Mouse (Mus musculus) brain, embryonic 18.5 days (tissue): Measurements from ENCODE around the gene Wdcp.
"Not testable (repeated sequence)": the region's sequence is repeated elsewhere in the genome, so short reads cannot be mapped to it uniquely, and the experiment has no call there.

Experiments used
- DNase-seq: peaks from one replicate; pipeline ENCODE4 v3.0.0-alpha.2; 2012; ENCODE audit warnings: low read depth, low spot score

Wdcp gene

DNA sequence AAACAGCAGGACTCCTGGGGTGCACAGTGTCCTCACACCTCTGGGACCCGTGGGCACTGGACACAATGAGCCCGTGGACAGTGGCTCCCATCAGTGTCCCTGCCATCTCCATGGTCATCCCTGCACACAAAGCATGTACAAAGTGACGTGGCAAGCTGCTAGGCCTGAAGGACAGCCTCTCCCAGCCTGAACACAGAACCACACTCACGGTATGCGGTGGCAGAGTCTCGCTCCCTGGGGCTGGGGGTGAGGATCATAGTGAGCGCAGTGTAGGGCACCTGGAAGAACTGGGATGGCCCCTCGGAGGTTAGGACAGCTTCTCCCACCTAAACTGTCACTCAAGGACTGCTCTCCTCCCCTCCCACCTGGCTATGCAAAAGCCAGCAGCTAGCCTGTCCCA, 25.8 kb downstream of the Wdcp start:
- no peak for DNase-seq

- DNase-seq = no peak
Observed at GRCm38 (mm10) chr12:4871260-4871659, 28.2 kb downstream of the Wdcp start.

DNA sequence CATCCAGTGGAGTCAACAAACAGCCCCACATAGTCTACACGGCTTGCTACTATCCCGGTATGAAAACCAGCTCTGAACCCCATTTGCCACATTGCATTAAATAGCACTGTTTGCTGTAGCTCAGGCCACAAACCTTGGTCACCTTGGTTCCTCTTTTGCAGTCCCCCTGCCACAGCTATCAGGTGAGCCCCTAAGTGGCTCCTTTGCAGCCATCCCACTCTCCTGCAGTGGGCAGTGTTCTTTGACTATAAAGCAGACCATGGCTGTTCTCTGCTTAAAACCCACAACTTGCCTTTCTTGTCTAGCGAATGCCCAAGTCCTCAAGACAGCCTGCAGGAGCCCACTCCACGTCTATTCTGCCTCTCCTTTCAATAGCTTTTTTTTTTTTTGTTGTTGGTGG, 29.2 kb downstream of the Wdcp start:
- no peak for DNase-seq

DNA sequence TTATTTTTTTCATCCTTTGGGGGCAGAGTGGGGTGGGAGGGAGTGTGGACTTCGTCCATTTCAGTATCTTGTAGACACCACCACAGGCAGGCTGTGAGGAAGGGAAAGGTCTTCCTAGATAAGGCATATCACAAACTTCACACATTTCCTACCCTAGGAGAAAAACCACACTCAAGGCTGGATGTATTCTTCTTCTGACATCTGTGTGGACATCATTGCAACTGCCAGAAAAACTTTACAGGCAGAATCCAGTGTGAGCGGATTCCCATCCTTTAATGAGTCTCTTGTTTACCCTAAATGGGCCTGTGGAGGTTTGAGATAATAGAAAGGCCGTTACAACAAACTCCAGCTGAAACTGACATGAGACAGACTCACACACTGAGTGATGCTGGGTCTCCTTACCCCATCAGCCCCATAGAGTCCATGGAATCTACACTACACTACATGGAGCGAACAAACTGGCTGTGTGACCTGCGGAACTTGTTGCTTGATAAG, 29.9 kb downstream of the Wdcp start:
- DNase-seq = no peak

DNA sequence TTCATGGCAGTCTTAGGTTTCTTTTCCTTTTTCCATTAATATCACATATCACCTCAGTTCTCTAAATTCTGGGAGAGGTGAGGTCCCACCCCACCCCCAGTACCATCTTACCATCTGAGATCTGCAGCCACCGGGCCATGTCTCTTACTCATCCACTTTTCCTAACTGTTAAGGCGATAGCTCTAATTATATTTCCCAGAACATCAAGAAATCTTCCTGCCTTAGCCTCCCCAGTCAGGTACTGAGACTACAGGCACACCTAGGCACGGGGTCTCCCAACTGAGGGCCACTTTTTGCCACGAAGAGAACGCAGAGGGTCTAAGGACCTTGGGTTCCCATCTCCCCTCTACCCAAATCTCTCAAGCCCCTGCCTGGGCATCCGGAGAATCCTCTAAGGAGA, 30.4 kb downstream of the Wdcp start:
- no peak for DNase-seq

DNA sequence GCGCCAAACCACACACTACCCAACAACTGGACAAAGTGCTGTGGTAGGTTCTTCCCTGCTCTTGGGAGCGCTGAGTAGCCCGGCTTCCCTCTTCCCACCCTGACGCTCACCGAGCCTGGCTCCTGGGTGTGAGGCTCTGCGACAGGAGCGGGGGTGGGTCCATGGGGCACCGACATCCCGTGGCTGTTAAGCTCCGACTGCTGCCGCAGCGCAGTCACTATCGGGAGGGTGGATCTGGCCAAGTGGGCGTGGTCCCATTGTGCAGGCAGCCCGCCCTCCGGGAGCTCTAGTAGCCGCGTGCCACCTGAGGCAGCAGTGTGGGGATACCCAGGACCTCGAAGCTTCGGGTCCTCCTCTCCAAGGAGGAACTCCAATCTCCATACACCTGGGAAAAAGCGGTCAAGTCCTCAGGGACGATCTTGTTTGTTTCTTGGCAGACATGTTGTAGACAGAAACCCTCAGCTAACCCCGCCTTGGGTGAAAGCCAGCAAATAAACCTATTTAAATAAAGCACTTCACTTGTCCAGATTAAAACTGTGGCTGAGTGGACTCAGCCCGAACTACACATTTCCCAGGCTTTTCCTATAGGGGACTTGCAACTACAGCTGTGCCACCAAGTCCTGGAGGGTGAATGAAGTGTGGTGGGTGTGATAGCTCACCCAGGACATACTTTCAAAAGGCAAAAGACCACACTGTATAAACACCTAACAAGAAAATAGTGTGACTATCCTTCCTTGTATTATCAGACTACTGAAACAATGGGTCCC, 31.2 kb downstream of the Wdcp start, which contains the start of gene Mfsd2b:
Gene Mfsd2b (minus strand): TSS at position 199 of the 767 bp plus-strand sequence.
- peak; percentile 3 for DNase-seq

DNA sequence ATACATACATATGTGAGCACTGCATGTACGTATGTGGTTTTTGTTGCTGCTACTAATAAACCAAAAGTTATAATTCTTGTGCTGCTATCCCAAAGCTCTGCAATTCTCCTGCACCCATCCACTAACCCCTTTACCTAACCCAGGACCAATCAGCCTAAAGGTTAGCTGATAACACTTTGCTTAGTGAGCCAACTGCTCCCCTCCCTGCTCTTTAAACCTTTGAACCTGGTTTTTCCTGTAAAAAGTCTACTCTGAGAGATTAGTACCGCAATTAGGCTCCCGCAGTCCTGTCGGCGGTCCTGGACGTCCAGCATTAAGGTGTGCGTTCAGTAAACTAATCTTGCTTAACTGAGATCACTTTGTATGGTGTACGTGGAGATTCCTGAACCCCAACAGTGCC, 32.5 kb downstream of the Wdcp start:
- DNase-seq = no peak

DNA sequence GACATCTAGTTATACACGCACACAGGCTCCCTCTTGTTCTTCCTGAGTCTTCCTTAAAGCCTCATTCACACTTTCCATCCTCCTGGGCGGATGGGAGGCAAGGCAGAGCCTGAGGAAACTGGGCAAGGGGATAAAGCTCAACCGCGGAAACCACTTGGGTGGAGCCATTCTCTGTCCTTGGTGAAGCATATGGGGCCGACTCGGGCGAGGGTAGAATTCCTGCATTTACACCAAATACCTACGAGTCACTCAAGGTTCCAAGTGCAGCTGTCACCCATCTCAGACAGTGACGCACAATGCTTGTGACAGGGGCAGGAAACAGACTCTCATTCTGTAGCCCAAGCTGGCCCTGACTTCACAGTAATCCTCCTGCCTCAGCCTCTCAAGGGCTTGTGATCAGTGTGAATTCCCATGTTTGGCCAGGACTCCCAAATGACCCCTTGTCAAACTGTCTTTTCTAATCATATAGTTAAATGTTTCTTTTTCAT, 35.2 kb downstream of the Wdcp start:
- DNase-seq = no peak

GRCm38 (mm10) chr12:4879048-4879447, 35.9 kb downstream of the Wdcp start:
- DNase-seq = no peak

GRCm38 (mm10) chr12:4882086-4882485, 39.0 kb downstream of the Wdcp start:
- DNase-seq = no peak

DNA sequence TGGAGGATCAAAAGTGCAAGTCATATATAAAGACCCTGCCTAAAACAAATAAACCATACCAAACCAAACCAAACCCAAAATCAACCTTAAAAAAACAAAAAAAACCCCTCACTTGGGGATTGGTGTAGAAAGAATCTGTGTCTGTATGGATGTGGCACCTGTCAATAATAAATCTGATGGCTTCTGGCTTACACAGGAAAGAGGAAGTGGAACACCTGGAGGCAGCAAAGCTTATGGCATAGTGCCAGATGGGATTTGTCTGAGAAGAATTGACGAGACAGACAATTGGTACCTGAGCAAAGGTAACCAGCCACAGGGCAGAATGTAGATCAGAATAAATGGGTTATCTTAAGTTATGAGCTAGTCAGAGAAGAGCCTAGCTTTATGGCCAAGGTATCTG, 42.0 kb downstream of the Wdcp start:
- no peak for DNase-seq

DNA sequence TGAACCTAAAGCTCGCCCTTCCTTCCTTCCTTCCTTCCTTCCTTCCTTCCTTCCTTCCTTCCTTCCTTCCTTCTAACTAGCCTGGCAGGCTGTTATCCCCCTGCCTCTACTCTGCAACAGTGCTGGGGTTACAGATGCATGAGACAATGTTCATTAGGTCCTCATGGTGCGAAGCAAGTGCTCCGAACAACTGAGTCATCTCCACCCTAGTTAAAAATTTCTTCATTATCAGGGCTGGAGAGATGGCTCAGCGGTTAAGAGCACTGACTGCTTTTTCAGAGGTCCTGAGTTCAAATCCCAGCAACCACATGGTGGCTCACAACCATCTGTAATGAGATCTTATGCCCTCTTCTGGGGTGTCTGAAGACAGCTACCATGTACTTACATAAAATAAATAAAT, 43.5 kb downstream of the Wdcp start:
- not testable (repeated sequence) for DNase-seq

DNA sequence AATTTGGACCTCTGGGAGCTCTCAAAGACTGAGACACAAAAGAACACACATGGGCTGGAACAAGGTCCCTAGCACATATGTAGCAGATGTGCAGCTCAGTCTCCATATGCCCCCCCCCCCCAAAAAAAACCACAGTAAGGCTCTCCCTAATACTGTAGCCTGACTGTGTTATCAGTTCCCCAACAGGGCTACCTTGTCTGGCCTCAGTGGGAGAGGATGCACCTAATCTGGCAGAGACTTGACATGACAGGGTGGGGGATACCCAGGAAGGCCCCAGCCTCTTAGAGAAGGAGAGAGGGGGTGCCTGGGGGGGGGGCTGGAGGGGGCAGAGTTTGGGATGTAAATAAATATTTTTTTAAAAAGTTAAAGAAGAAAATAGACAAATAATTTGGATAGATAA, 45.6 kb downstream of the Wdcp start:
- no peak for DNase-seq

DNA sequence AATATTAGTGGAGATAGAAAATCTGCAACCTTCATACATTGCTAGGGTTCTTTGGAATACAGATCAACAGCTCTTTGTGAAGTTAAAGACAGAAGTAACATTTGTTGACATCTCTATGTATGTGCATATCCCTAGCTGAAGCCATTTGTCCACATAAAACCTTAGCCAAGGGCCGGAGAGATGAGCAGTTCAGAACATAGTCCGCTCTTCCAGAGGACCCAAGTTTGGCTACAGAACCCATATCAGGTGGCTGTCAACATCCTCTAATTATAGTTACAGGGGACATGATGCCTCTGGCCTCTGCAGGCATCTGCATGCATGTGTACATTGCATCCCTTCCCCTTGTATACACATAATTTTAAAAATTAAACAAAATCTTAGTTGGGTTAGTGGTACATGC, 46.1 kb downstream of the Wdcp start:
- DNase-seq = no peak

- DNase-seq = no peak
Observed at GRCm38 (mm10) chr12:4889891-4890290, 46.8 kb downstream of the Wdcp start.

DNA sequence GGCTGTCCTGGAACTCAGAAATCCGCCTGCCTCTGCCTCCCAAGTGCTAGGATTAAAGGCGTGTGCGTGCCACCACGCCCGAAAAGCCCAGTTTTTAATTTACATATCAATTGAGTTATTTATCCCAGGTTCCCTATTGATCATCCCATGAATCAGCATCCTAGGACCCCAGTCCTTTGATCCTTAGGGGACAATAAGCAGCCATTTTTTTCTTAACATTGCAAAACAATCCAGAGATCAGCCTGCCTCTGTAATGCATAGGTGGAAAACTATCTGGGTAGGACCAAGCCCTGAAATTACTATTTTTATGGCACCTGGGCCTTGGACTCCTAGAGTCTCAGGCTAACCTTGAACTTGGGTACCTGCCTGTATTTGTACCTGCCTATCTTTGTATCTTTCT, 54.9 kb downstream of the Wdcp start:
- DNase-seq = no peak

- no peak for DNase-seq
Observed at GRCm38 (mm10) chr12:4905946-4906345, 62.8 kb downstream of the Wdcp start.

DNA sequence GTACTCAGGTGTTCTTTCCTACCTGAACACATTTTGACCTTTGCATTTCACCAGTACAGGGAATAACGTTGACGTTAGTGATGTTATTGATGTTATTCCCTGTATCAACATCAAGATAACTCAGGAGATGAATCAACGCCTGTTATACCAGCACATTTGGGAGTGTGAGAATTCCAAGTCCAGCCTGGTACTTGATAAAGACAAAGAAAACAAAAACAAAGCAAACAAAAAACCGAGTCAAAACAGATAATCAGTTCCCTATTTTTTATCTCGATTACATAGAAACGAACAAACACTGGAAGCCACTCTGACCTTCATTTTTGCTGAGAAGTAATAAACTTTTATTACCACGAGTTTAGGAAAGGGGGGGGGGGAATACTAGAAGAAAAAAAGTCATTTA, 63.4 kb downstream of the Wdcp start:
- no peak for DNase-seq

- peak; percentile 80 for DNase-seq
Observed at GRCm38 (mm10) chr12:4906951-4907906, 64.1 kb downstream of the Wdcp start, which contains the start of gene Ubxn2a. TSS of gene Ubxn2a (minus strand) at chr12:4907705.

- DNase-seq = no peak
Observed at GRCm38 (mm10) chr12:4908391-4908790, 65.3 kb downstream of the Wdcp start.
